Mouse (Mus musculus) midbrain, embryonic 11.5 days (tissue): Measurements from ENCODE around the gene Fetub. TPM values are rescaled to one million over a fixed set of nuclear protein-coding genes. Genes with fewer than 3 reads are reported as not detected.

Source experiments
- ATAC-seq: fragments of 200-750 bp; cut with Nextera tagmentation; 2 replicates; pipeline ENCODE4 v1.8.0; 2017; ENCODE audit warnings: moderate TSS enrichment, moderate library complexity; ENCODE audit not compliant: low FRiP score
- DNase-seq: peaks from one replicate; pipeline ENCODE4 v3.0.0; 2015; ENCODE audit warnings: low spot score; ENCODE audit errors: missing footprints
- H3K27ac ChIP-seq: fragments of 300-500 bp; sonication (generic); 2 replicates; pipeline ENCODE4 v1.5.1; 2014; ENCODE audit warnings: low read depth, low read length
- H3K27me3 ChIP-seq: fragments of 300-500 bp; sonication (generic); 2 replicates; pipeline ENCODE4 v1.6.1; 2014; ENCODE audit warnings: mild to moderate bottlenecking, low read length, moderate library complexity, mixed read lengths; ENCODE audit not compliant: control insufficient read depth, insufficient read depth
- H3K36me3 ChIP-seq: fragments of 300-500 bp; sonication (generic); 2 replicates; pipeline ENCODE4 v1.6.1; 2014; ENCODE audit warnings: mild to moderate bottlenecking, low read length, moderate library complexity, mixed read lengths; ENCODE audit not compliant: control insufficient read depth, insufficient read depth
- H3K4me1 ChIP-seq: fragments of 300-500 bp; sonication (generic); 2 replicates; pipeline ENCODE4 v1.6.1; 2014; ENCODE audit warnings: low read length; ENCODE audit not compliant: control insufficient read depth, insufficient read depth
- H3K4me2 ChIP-seq: fragments of 300-500 bp; sonication (generic); 2 replicates; pipeline ENCODE4 v1.6.1; 2014; ENCODE audit warnings: mild to moderate bottlenecking, moderate library complexity
- H3K4me3 ChIP-seq: fragments of 300-500 bp; sonication (generic); 2 replicates; pipeline ENCODE4 v1.5.1; 2014; ENCODE audit warnings: low read depth, low read length
- H3K9ac ChIP-seq: fragments of 300-500 bp; sonication (generic); 2 replicates; pipeline ENCODE4 v1.6.1; 2014; ENCODE audit warnings: low read length
- H3K9me3 ChIP-seq: fragments of 300-500 bp; sonication (generic); 2 replicates; pipeline ENCODE4 v1.6.1; 2016; ENCODE audit warnings: low read length; ENCODE audit not compliant: control insufficient read depth
- WGBS: fragments of 180-500 bp; shearing (Covaris S2); extraction: QIAGEN DNeasy Blood & Tissue Kit; methylation state at CpG from one replicate; pipeline ENCODE4 v1.1.7; 2014; 5-methylcytosine and 5-hydroxymethylcytosine counted together
- polyA plus RNA-seq: library from polyadenylated mRNA; unstranded; fragments of >200 nt; fragmentation: Nextera tagmentation; extraction: Ambion mirVana; gene quantifications from 2 replicates; pipeline ENCODE4 v1.2.1, GENCODE M21; 2014

The Fetub gene
- polyA plus RNA-seq, 1 experiment from 2014 or later: not detected

GRCm38 (mm10) chr16:22881487-22881886 is 36.6 kb upstream of the Fetub start:
- Histone ChIP-seq H3K4me3 (no peak overlapping the region), H3K27ac (no peak overlapping the region), H3K4me2 (no peak overlapping the region), H3K9ac (no peak overlapping the region), H3K36me3 (no peaks in the 10 kb centered on the region), H3K9me3 (no peaks in the 10 kb centered on the region), H3K27me3 (no peaks in the 10 kb centered on the region), H3K4me1 (peaks cover 7% of the 10 kb centered on the region)
- DNase-seq: no peak
- whole genome bisulfite sequencing: 75% methylated on average over 4 of the region's 4 CpGs
- ATAC-seq: no peak

- no peaks in the 10 kb centered on the region for H3K36me3 ChIP-seq
- H3K9me3 ChIP-seq: no peaks in the 10 kb centered on the region
- DNase-seq (no peak), ATAC-seq (no peak)
- no peak overlapping the region for H3K4me3 ChIP-seq
- WGBS: 80% methylated on average over 5 of the region's 5 CpGs
- H3K27ac ChIP-seq: no peak overlapping the region
- peaks cover 7% of the 10 kb centered on the region for H3K4me1 ChIP-seq
- H3K27me3 ChIP-seq: no peaks in the 10 kb centered on the region
- H3K9ac ChIP-seq: no peak overlapping the region
- H3K4me2 ChIP-seq: no peak overlapping the region
These were observed 34.7 kb upstream of the Fetub start for GRCm38 (mm10) chr16:22883441-22883840.

GRCm38 (mm10) chr16:22885356-22885755 is 32.8 kb upstream of the Fetub start:
- DNase-seq (no peak), ATAC-seq (no peak)
- WGBS: 51% methylated on average over 4 of the region's 4 CpGs
- Histone ChIP-seq H3K9me3 (no peaks in the 10 kb centered on the region), H3K4me2 (no peak overlapping the region), H3K4me1 (peaks cover 10% of the 10 kb centered on the region), H3K36me3 (no peaks in the 10 kb centered on the region), H3K27ac (no peak overlapping the region), H3K9ac (no peak overlapping the region), H3K4me3 (no peak overlapping the region), H3K27me3 (no peaks in the 10 kb centered on the region)

- no peak for DNase-seq
- Histone ChIP-seq H3K4me2 (no peak overlapping the region), H3K27ac (no peak overlapping the region), H3K9ac (no peak overlapping the region), H3K4me1 (0 out of 2 replicates have a peak, but pooled peaks cover 3% of the 10 kb centered on the region), H3K36me3 (no peaks in the 10 kb centered on the region), H3K27me3 (no peaks in the 10 kb centered on the region), H3K9me3 (no peaks in the 10 kb centered on the region), H3K4me3 (no peak overlapping the region)
- ATAC-seq: no peak
- 85% methylated on average over 3 of the region's 3 CpGs for WGBS
These were observed 31.4 kb upstream of the Fetub start for GRCm38 (mm10) chr16:22886726-22887125.

- ATAC-seq: peak; percentile 87
- Histone ChIP-seq H3K9me3 (no peaks in the 10 kb centered on the region), H3K4me3 (no peak overlapping the region), H3K27me3 (no peaks in the 10 kb centered on the region), H3K4me1 (0 out of 2 replicates have a peak, but pooled peaks cover 3% of the 10 kb centered on the region), H3K36me3 (no peaks in the 10 kb centered on the region), H3K9ac (no peak overlapping the region), H3K4me2 (no peak overlapping the region), H3K27ac (no peak overlapping the region)
- DNase-seq: no peak
- 41% methylated on average over 4 of the region's 4 CpGs for WGBS
These were observed 29.3 kb upstream of the Fetub start for GRCm38 (mm10) chr16:22888835-22889234.

GRCm38 (mm10) chr16:22889716-22890115 is 28.4 kb upstream of the Fetub start:
- H3K9ac ChIP-seq: no peak overlapping the region
- no peak overlapping the region for H3K4me3 ChIP-seq
- ATAC-seq (no peak), DNase-seq (no peak)
- 0 out of 2 replicates have a peak, but pooled peaks cover 3% of the 10 kb centered on the region for H3K4me1 ChIP-seq
- no peaks in the 10 kb centered on the region for H3K36me3 ChIP-seq
- WGBS: 95% methylated on average over 8 of the region's 8 CpGs
- H3K9me3 ChIP-seq: no peaks in the 10 kb centered on the region
- no peak overlapping the region for H3K27ac ChIP-seq
- H3K4me2 ChIP-seq: no peak overlapping the region
- no peaks in the 10 kb centered on the region for H3K27me3 ChIP-seq

- Histone ChIP-seq H3K36me3 (no peaks in the 10 kb centered on the region), H3K4me3 (no peak within 1 kb of the TSS), H3K9me3 (no peaks in the 10 kb centered on the region), H3K4me1 (0 out of 2 replicates have a peak, but pooled peaks cover 3% of the 10 kb centered on the region), H3K4me2 (no peak within 1 kb of the TSS), H3K27me3 (no peaks in the 10 kb centered on the region), H3K27ac (no peak within 1 kb of the TSS), H3K9ac (no peak within 1 kb of the TSS)
- DNase-seq: no peak
- no peak for ATAC-seq
- 91% methylated on average over 11 of the region's 11 CpGs for WGBS
These were observed 27.2 kb upstream of the Fetub start, which contains the start of gene Ahsg for GRCm38 (mm10) chr16:22890683-22891510. Gene Ahsg (plus strand): TSS chr16:22891277.

GRCm38 (mm10) chr16:22891733-22892154 is 26.4 kb upstream of the Fetub start:
- Histone ChIP-seq H3K4me1 (0 out of 2 replicates have a peak, but pooled peaks cover 3% of the 10 kb centered on the region), H3K27me3 (no peaks in the 10 kb centered on the region), H3K9me3 (no peaks in the 10 kb centered on the region), H3K27ac (no peak overlapping the region), H3K4me3 (no peak overlapping the region), H3K4me2 (no peak overlapping the region), H3K36me3 (no peaks in the 10 kb centered on the region), H3K9ac (no peak overlapping the region)
- ATAC-seq (no peak), DNase-seq (no peak)
- 90% methylated on average over 8 of the region's 8 CpGs for WGBS

- Histone ChIP-seq H3K9me3 (no peaks in the 10 kb centered on the region), H3K4me2 (no peak overlapping the region), H3K27ac (no peak overlapping the region), H3K27me3 (no peaks in the 10 kb centered on the region), H3K36me3 (no peaks in the 10 kb centered on the region; the same call in 1 of the 2 replicates), H3K4me3 (no peak overlapping the region), H3K4me1 (no peaks in the 10 kb centered on the region), H3K9ac (no peak overlapping the region)
- WGBS: 82% methylated on average over 7 of the region's 8 CpGs
- DNase-seq: no peak
- no peak for ATAC-seq
These were observed 24.0 kb upstream of the Fetub start for GRCm38 (mm10) chr16:22894095-22894494.
